In the genomic region with DNA sequence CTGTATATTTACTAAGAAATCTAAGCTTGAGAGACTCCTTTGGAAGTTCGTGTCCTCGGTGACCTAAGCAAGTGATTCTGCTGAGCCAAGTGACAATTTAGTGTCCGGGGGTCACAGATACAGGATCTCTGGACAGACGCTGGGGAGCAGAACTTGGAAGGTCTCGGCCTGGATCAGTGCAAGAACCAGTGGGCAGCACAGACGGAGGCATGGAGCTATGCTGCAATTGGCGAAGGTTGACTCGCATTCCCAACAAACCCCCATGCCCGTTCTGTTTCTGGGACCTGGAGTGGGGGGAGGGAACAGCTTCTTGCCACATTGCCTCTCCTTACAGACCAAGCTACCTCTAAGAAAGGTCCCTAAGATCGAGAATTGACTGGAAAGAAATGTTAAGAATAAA, we compare ENCODE assay signal across 18 mouse cellular contexts. TPM values are rescaled to one million over a fixed set of nuclear protein-coding genes. Genes with fewer than 3 reads are reported as not detected.
"Had no signal": no experiment of that assay in that cellular context is flagged by ENCODE, and none has a peak within 500 bp of the region (broad histone marks: within the 10 kb centered on the region; RNA-seq: fewer than 3 reads in every experiment).

No protein-coding gene starts in this region.

- H3K9me3 ChIP-seq: neural tube, embryonic 13.5 days; neural tube, embryonic 15.5 days; stomach, embryonic 15.5 days had no signal

- H3K27ac ChIP-seq: neural tube, embryonic 13.5 days; neural tube, embryonic 15.5 days; stomach, embryonic 15.5 days; stomach, postnatal 0 days had no signal

- DNase-seq: retina, postnatal 1 day; right cerebral cortex, adult 18-20 months; right cerebral cortex, postnatal 14 days; right cerebral cortex, postnatal 25 days; right cerebral cortex, postnatal 4 days; spleen, adult 18-20 months; thymus, adult 18-20 months; thymus, adult 2 months; thymus, postnatal 14 days; thymus, postnatal 25 days; thymus, postnatal 36 days; thymus, postnatal 4 days had no signal

- H3K4me2 ChIP-seq: neural tube, embryonic 13.5 days; neural tube, embryonic 15.5 days; stomach, embryonic 15.5 days had no signal

- H3K27me3 ChIP-seq: neural tube, embryonic 13.5 days; neural tube, embryonic 15.5 days; stomach, embryonic 15.5 days had no signal

- H3K4me3 ChIP-seq: neural tube, embryonic 13.5 days; neural tube, embryonic 15.5 days; stomach, embryonic 15.5 days had no signal

- H3K4me1 ChIP-seq: neural tube, embryonic 13.5 days; stomach, embryonic 15.5 days had no signal

- H3K36me3 ChIP-seq: neural tube, embryonic 13.5 days; neural tube, embryonic 15.5 days; stomach, embryonic 15.5 days had no signal

- H3K9ac ChIP-seq: neural tube, embryonic 13.5 days; neural tube, embryonic 15.5 days; stomach, embryonic 15.5 days had no signal

RNA-seq across cellular contexts. Expression of a gene that starts 46.9 kb away (rescaled TPM):
- polyA plus RNA-seq: neural tube, embryonic 13.5 days; neural tube, embryonic 14.5 days; neural tube, embryonic 15.5 days; testis, adult 2 months had no signal
